Mouse (Mus musculus): ENCODE results near the gene Sdk1. TPM values are rescaled to one million over a fixed set of nuclear protein-coding genes. Genes with fewer than 3 reads are reported as not detected.

Gene Sdk1
- polyA plus RNA-seq, 1 experiment from 2014 or later = 1.3 TPM

- Histone ChIP-seq H3K9ac (no peak overlapping the region), H3K27me3 (no peaks in the 10 kb centered on the region), H3K4me3 (replicated peaks) (no peak overlapping the region), H3K27ac (no peak overlapping the region), H3K36me3 (replicated peaks) (no peaks in the 10 kb centered on the region), H3K9me3 (no peaks in the 10 kb centered on the region), H3K4me2 (no peak overlapping the region), H3K4me1 (0 out of 2 replicates have a peak, but pooled peaks cover 3% of the 10 kb centered on the region)
- WGBS = 92% methylated on average over 7 of the region's 7 CpGs
- ATAC-seq (ENCODE audit: low FRiP score) = no peak
These were observed 711.6 kb downstream of the Sdk1 start for GRCm38 (mm10) chr5:141952708-141953490.

DNA sequence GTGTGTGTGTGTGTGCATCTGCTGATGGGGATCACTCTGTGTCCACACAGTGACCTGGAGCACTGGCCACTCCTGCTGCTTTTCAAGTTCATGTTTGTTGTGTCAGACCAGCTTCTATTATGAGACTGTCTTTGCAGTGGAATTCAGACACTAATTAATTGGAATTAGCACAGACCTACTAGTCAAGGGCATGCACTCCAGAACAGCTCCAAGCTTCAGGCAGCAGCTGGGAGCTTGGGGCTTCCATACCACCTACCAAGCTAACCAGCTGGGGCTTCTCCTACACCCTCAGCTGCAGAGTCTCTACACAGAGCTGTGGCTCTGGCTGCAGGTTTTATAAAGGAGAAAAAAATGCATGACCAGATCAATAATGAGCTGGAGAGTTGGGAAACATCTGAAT, 729.8 kb downstream of the Sdk1 start:
- no peaks in the 10 kb centered on the region for H3K36me3 ChIP-seq (replicated peaks)
- H3K4me1 ChIP-seq = 0 out of 2 replicates have a peak, but pooled peaks cover 2% of the 10 kb centered on the region
- H3K9ac ChIP-seq = no peak overlapping the region
- no peak for ATAC-seq (ENCODE audit: low FRiP score)
- no peak overlapping the region for H3K4me3 ChIP-seq (replicated peaks)
- no peak overlapping the region for H3K4me2 ChIP-seq
- no peak overlapping the region for H3K27ac ChIP-seq
- no peaks in the 10 kb centered on the region for H3K9me3 ChIP-seq
- no peaks in the 10 kb centered on the region for H3K27me3 ChIP-seq

GRCm38 (mm10) chr5:141979511-141979910, 738.2 kb downstream of the Sdk1 start:
- no peak for ATAC-seq (ENCODE audit: low FRiP score)

GRCm38 (mm10) chr5:141980746-141981145, 739.5 kb downstream of the Sdk1 start:
- 85% methylated on average over 6 of the region's 6 CpGs for WGBS
- Histone ChIP-seq H3K9ac (no peak overlapping the region), H3K4me1 (no peaks in the 10 kb centered on the region), H3K9me3 (no peaks in the 10 kb centered on the region), H3K4me2 (no peak overlapping the region), H3K36me3 (replicated peaks) (no peaks in the 10 kb centered on the region), H3K27ac (no peak overlapping the region), H3K4me3 (replicated peaks) (no peak overlapping the region), H3K27me3 (no peaks in the 10 kb centered on the region)
- no peak for ATAC-seq (ENCODE audit: low FRiP score)

More at GRCm38 (mm10) chr5:141979511-141979910, 738.2 kb downstream of the Sdk1 start:
- no peak overlapping the region for H3K4me2 ChIP-seq
- H3K36me3 ChIP-seq (replicated peaks) = no peaks in the 10 kb centered on the region
- H3K9me3 ChIP-seq = no peaks in the 10 kb centered on the region
- no peaks in the 10 kb centered on the region for H3K27me3 ChIP-seq
- H3K4me3 ChIP-seq (replicated peaks) = no peak overlapping the region
- H3K9ac ChIP-seq = no peak overlapping the region
- no peak overlapping the region for H3K27ac ChIP-seq
- no peaks in the 10 kb centered on the region for H3K4me1 ChIP-seq

DNA sequence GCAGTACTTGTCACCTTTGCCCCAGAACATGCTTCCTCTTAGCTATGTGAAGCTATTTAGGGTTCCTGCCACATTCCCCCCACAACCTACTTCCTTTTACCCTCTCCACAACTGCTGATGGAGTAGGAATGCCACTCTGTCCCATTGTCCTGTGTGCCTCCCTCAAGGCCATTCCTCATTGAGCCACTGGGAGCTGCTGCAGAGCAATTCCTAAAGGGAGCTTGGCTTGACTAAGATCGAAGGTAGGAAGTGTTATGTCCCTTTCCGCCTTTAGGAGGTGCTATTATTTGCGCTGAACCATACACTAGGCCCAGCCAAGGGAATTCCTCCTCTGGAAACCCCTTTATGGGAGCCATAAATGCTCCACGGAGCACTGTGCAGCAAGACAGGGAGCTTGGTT, 743.0 kb downstream of the Sdk1 start:
- no peak overlapping the region for H3K27ac ChIP-seq
- no peak for ATAC-seq (ENCODE audit: low FRiP score)
- H3K36me3 ChIP-seq (replicated peaks) = no peaks in the 10 kb centered on the region

DNA sequence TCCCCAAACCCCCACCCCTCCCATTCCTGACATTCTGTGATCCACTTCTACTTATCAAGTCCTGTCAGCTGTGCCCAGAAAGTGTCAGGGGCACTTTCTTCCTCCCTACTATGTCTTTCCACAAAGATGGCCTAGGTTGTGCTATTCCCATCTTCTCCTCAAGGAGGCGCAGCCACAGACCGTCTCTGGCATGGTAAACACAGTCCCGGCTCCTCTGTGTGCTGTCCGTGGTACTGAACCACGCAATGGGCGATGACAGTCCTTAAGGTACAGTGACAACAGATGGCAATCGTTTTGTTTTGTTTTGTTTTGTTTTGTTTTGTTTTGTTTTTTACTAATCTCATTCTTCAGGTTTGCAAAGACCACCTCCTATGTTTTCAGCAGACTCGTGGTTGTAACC, 743.7 kb downstream of the Sdk1 start:
- Histone ChIP-seq H3K4me1 (no peaks in the 10 kb centered on the region), H3K36me3 (replicated peaks) (no peaks in the 10 kb centered on the region), H3K9ac (no peak overlapping the region), H3K4me2 (no peak overlapping the region), H3K4me3 (replicated peaks) (no peak overlapping the region), H3K27me3 (no peaks in the 10 kb centered on the region), H3K27ac (no peak overlapping the region), H3K9me3 (no peaks in the 10 kb centered on the region)
- no peak; the same call in 1 of the 2 replicates for ATAC-seq (ENCODE audit: low FRiP score)
- WGBS = 8% methylated on average over 8 of the region's 8 CpGs

More for the DNA sequence above, 743.0 kb downstream of the Sdk1 start:
- Histone ChIP-seq H3K4me1 (no peaks in the 10 kb centered on the region), H3K27me3 (no peaks in the 10 kb centered on the region), H3K4me2 (no peak overlapping the region), H3K9ac (no peak overlapping the region), H3K4me3 (replicated peaks) (no peak overlapping the region), H3K9me3 (no peaks in the 10 kb centered on the region)
- 80% methylated on average over 4 of the region's 4 CpGs for WGBS

GRCm38 (mm10) chr5:141985551-141985950, 744.3 kb downstream of the Sdk1 start:
- Histone ChIP-seq H3K27me3 (no peaks in the 10 kb centered on the region), H3K9me3 (no peaks in the 10 kb centered on the region), H3K27ac (no peak overlapping the region), H3K4me2 (no peak overlapping the region), H3K4me1 (no peaks in the 10 kb centered on the region), H3K36me3 (replicated peaks) (no peaks in the 10 kb centered on the region), H3K9ac (no peak overlapping the region), H3K4me3 (replicated peaks) (no peak overlapping the region)
- 87% methylated on average over 4 of the region's 4 CpGs for WGBS
- no peak for ATAC-seq (ENCODE audit: low FRiP score)

- H3K27ac ChIP-seq = no peak overlapping the region
- no peaks in the 10 kb centered on the region for H3K36me3 ChIP-seq (replicated peaks)
- no peaks in the 10 kb centered on the region for H3K9me3 ChIP-seq
- H3K4me1 ChIP-seq = no peaks in the 10 kb centered on the region
- no peak overlapping the region for H3K9ac ChIP-seq
- H3K4me3 ChIP-seq (replicated peaks) = no peak overlapping the region
- WGBS = 8% methylated on average over 1 of the region's 1 CpGs
- no peak overlapping the region for H3K4me2 ChIP-seq
- no peaks in the 10 kb centered on the region for H3K27me3 ChIP-seq
- no peak for ATAC-seq (ENCODE audit: low FRiP score)
These were observed 746.1 kb downstream of the Sdk1 start for GRCm38 (mm10) chr5:141987287-141987799.

GRCm38 (mm10) chr5:141988685-141989084, 747.4 kb downstream of the Sdk1 start:
- no peak overlapping the region for H3K9ac ChIP-seq
- H3K27me3 ChIP-seq = no peaks in the 10 kb centered on the region
- no peak for ATAC-seq (ENCODE audit: low FRiP score)
- H3K27ac ChIP-seq = no peak overlapping the region
- no peaks in the 10 kb centered on the region for H3K9me3 ChIP-seq
- no peak overlapping the region for H3K4me3 ChIP-seq (replicated peaks)
- H3K36me3 ChIP-seq (replicated peaks) = no peaks in the 10 kb centered on the region
- H3K4me2 ChIP-seq = no peak overlapping the region
- 80% methylated on average over 5 of the region's 5 CpGs for WGBS
- H3K4me1 ChIP-seq = no peaks in the 10 kb centered on the region

- Histone ChIP-seq H3K4me1 (no peaks in the 10 kb centered on the region), H3K4me2 (no peak overlapping the region), H3K27me3 (no peaks in the 10 kb centered on the region), H3K27ac (no peak overlapping the region), H3K4me3 (replicated peaks) (no peak overlapping the region), H3K9me3 (no peaks in the 10 kb centered on the region), H3K9ac (no peak overlapping the region), H3K36me3 (replicated peaks) (no peaks in the 10 kb centered on the region)
- 91% methylated on average over 3 of the region's 3 CpGs for WGBS
- ATAC-seq (ENCODE audit: low FRiP score) = no peak
These were observed 752.9 kb downstream of the Sdk1 start for GRCm38 (mm10) chr5:141994192-141994591.

DNA sequence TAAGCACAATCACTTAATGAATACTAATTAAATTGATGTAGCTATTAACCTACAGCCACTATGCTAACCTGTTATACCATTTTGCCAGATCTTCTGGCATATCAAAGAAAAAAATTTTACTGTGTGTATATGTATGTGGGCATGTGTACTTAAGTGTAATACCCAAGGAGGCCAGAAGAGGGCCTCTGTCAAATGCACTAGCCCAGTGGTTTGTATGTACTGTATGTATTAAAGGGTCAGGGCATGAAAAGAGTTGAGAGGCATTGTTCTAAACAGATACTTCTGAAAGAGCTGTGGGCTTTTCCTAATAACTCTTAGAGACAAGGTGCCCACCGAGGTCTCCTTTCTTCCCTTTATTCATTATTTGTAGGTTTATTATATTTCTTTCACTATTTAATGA, 759.0 kb downstream of the Sdk1 start:
- no peak overlapping the region for H3K9ac ChIP-seq
- H3K36me3 ChIP-seq (replicated peaks) = no peaks in the 10 kb centered on the region
- no peaks in the 10 kb centered on the region for H3K4me1 ChIP-seq
- no peak for ATAC-seq (ENCODE audit: low FRiP score)
- H3K27ac ChIP-seq = no peak overlapping the region
- H3K4me2 ChIP-seq = no peak overlapping the region
- no peak overlapping the region for H3K4me3 ChIP-seq (replicated peaks)
- WGBS = 97% methylated on average over 1 of the region's 1 CpGs
- H3K27me3 ChIP-seq = no peaks in the 10 kb centered on the region
- H3K9me3 ChIP-seq = 0 out of 2 replicates have a peak, but pooled peaks cover 3% of the 10 kb centered on the region

DNA sequence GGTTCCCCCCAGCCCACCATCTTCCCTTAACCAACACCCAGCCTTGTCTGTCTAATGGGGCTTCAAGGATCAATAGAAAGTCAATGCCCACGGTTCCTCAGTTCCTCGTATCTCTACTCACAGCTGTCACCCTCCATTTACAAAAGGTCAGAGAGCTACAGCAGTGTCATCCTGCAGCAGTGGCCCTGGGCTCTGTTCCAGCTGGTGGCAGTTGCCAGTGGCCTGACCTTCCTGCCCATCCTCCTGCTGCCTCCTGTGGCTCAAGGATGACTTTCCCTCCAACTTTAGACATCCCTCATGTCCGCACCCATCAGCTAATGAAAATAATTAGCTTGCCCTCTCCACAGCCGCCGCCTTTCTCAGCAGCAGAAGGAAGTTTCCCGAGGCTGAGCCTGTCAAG, 759.8 kb downstream of the Sdk1 start:
- Histone ChIP-seq H3K4me2 (no peak overlapping the region), H3K9me3 (0 out of 2 replicates have a peak, but pooled peaks cover 3% of the 10 kb centered on the region), H3K4me1 (no peaks in the 10 kb centered on the region), H3K27me3 (no peaks in the 10 kb centered on the region), H3K36me3 (replicated peaks) (no peaks in the 10 kb centered on the region), H3K9ac (no peak overlapping the region), H3K4me3 (replicated peaks) (no peak overlapping the region), H3K27ac (no peak overlapping the region)
- WGBS = 75% methylated on average over 6 of the region's 6 CpGs
- no peak for ATAC-seq (ENCODE audit: low FRiP score)

- H3K4me1 ChIP-seq = no peaks in the 10 kb centered on the region
- 0 out of 2 replicates have a peak, but pooled peaks cover 3% of the 10 kb centered on the region for H3K9me3 ChIP-seq
- no peak overlapping the region for H3K4me3 ChIP-seq (replicated peaks)
- H3K4me2 ChIP-seq = no peak overlapping the region
- no peaks in the 10 kb centered on the region for H3K36me3 ChIP-seq (replicated peaks)
- 98% methylated on average over 3 of the region's 3 CpGs for WGBS
- H3K9ac ChIP-seq = no peak overlapping the region
- ATAC-seq (ENCODE audit: low FRiP score) = no peak
- no peaks in the 10 kb centered on the region for H3K27me3 ChIP-seq
- H3K27ac ChIP-seq = no peak overlapping the region
These were observed 760.7 kb downstream of the Sdk1 start for GRCm38 (mm10) chr5:142001973-142002372.

All from forebrain, embryonic 12.5 days (tissue).